Mouse (Mus musculus) neural tube, embryonic 12.5 days (tissue): Measurements from ENCODE around the gene Fbxo11. TPM values are rescaled to one million over a fixed set of nuclear protein-coding genes. Genes with fewer than 3 reads are reported as not detected.
A peak's percentile ranks its signal among the peaks of the same experiment; 100 is the strongest.
"Not testable (repeated sequence)": the region's sequence is repeated elsewhere in the genome, so short reads cannot be mapped to it uniquely, and the experiment has no call there.

Source experiments
- ATAC-seq: fragments of 200-750 bp; cut with Nextera tagmentation; 2 replicates; pipeline ENCODE4 v1.8.0; 2017; ENCODE audit warnings: low read depth, mild to moderate bottlenecking, moderate TSS enrichment, moderate library complexity; ENCODE audit not compliant: low FRiP score
- H3K27ac ChIP-seq: fragments of 300-500 bp; sonication (generic); 2 replicates; pipeline ENCODE4 v1.5.1; 2016
- H3K27me3 ChIP-seq: fragments of 300-500 bp; sonication (generic); replicated peaks from 2 replicates; pipeline ENCODE4 v1.6.1; 2016; ENCODE audit warnings: mild to moderate bottlenecking
- H3K36me3 ChIP-seq: fragments of 300-500 bp; sonication (generic); 2 replicates; pipeline ENCODE4 v1.6.1; 2016; ENCODE audit warnings: mild to moderate bottlenecking
- H3K4me1 ChIP-seq: fragments of 300-500 bp; sonication (generic); 2 replicates; pipeline ENCODE4 v1.6.1; 2016
- H3K4me2 ChIP-seq: fragments of 300-500 bp; sonication (generic); replicated peaks from 2 replicates; pipeline ENCODE4 v1.6.1; 2016; ENCODE audit warnings: mild to moderate bottlenecking
- H3K4me3 ChIP-seq: fragments of 300-500 bp; sonication (generic); 2 replicates; pipeline ENCODE4 v1.5.1; 2016
- H3K9ac ChIP-seq: fragments of 300-500 bp; sonication (generic); 2 replicates; pipeline ENCODE4 v1.6.1; 2016; ENCODE audit warnings: mild to moderate bottlenecking
- H3K9me3 ChIP-seq: fragments of 300-500 bp; sonication (generic); 2 replicates; pipeline ENCODE4 v1.6.1; 2016; ENCODE audit warnings: mild to moderate bottlenecking
- WGBS: fragments of 180-500 bp; shearing (Covaris S2); methylation state at CpG from one replicate; pipeline ENCODE4 v1.1.7; 2016; 5-methylcytosine and 5-hydroxymethylcytosine counted together
- polyA plus RNA-seq: library from polyadenylated mRNA; unstranded; fragments of >200 nt; fragmentation: Nextera tagmentation; extraction: Ambion mirVana; gene quantifications from 2 replicates; pipeline ENCODE4 v1.2.1, GENCODE M21; 2016

Gene Fbxo11
- polyA plus RNA-seq, 1 experiment from 2014 or later: 38.0 TPM

GRCm38 (mm10) chr17:87971696-87972591 is 93.1 kb downstream of the Fbxo11 start:
- not testable (repeated sequence) for H3K4me1 ChIP-seq, H3K4me2 ChIP-seq, H3K27ac ChIP-seq, H3K27me3 ChIP-seq, H3K9ac ChIP-seq, ATAC-seq, H3K36me3 ChIP-seq, H3K9me3 ChIP-seq, H3K4me3 ChIP-seq
- WGBS: 89% methylated on average over 15 of the region's 15 CpGs

- ATAC-seq: 0 out of 2 replicates have a peak, but pooled peaks have one; percentile 44
Observed at GRCm38 (mm10) chr17:87968483-87968926, 96.6 kb downstream of the Fbxo11 start.

GRCm38 (mm10) chr17:87963081-87964075 is 101.7 kb downstream of the Fbxo11 start:
- H3K27me3 ChIP-seq: no peaks in the 10 kb centered on the region
- ATAC-seq: no peak
- no peak overlapping the region for H3K4me2 ChIP-seq
- H3K27ac ChIP-seq: no peak overlapping the region
- H3K9me3 ChIP-seq: no peaks in the 10 kb centered on the region
- H3K4me1 ChIP-seq: no peaks in the 10 kb centered on the region
- no peaks in the 10 kb centered on the region for H3K36me3 ChIP-seq
- WGBS: 89% methylated on average over 13 of the region's 14 CpGs
- H3K4me3 ChIP-seq: no peak overlapping the region
- no peak overlapping the region for H3K9ac ChIP-seq

More at GRCm38 (mm10) chr17:87968483-87968926, 96.6 kb downstream of the Fbxo11 start:
- H3K9ac ChIP-seq, H3K36me3 ChIP-seq, H3K27ac ChIP-seq, H3K4me3 ChIP-seq, H3K9me3 ChIP-seq, H3K27me3 ChIP-seq, H3K4me2 ChIP-seq, H3K4me1 ChIP-seq: not testable (repeated sequence)
- 43% methylated on average over 6 of the region's 8 CpGs for WGBS

GRCm38 (mm10) chr17:87959931-87960330 is 105.2 kb downstream of the Fbxo11 start:
- H3K36me3 ChIP-seq, H3K9ac ChIP-seq, H3K4me2 ChIP-seq, ATAC-seq, H3K27ac ChIP-seq, H3K9me3 ChIP-seq, H3K27me3 ChIP-seq, H3K4me3 ChIP-seq, H3K4me1 ChIP-seq: not testable (repeated sequence)
- 87% methylated on average over 5 of the region's 5 CpGs for WGBS

GRCm38 (mm10) chr17:87959406-87959805 is 105.7 kb downstream of the Fbxo11 start:
- not testable (repeated sequence) for H3K27me3 ChIP-seq, H3K9ac ChIP-seq, H3K9me3 ChIP-seq, H3K4me1 ChIP-seq, ATAC-seq, H3K36me3 ChIP-seq, H3K4me2 ChIP-seq, H3K4me3 ChIP-seq, H3K27ac ChIP-seq
- WGBS: 92% methylated on average over 11 of the region's 11 CpGs

GRCm38 (mm10) chr17:87958283-87958682 is 106.8 kb downstream of the Fbxo11 start:
- Histone ChIP-seq H3K27ac (no peak overlapping the region), H3K4me1 (no peaks in the 10 kb centered on the region), H3K27me3 (no peaks in the 10 kb centered on the region), H3K9me3 (no peaks in the 10 kb centered on the region), H3K36me3 (no peaks in the 10 kb centered on the region), H3K4me3 (no peak overlapping the region), H3K9ac (no peak overlapping the region), H3K4me2 (no peak overlapping the region)
- WGBS: 60% methylated on average over 8 of the region's 8 CpGs
- no peak for ATAC-seq

GRCm38 (mm10) chr17:87957096-87957840 is 107.8 kb downstream of the Fbxo11 start:
- whole genome bisulfite sequencing: 80% methylated on average over 12 of the region's 12 CpGs
- ATAC-seq: no peak
- no peak overlapping the region for H3K4me2 ChIP-seq

GRCm38 (mm10) chr17:87954618-87955124 is 110.4 kb downstream of the Fbxo11 start:
- H3K4me2 ChIP-seq, H3K4me3 ChIP-seq, H3K36me3 ChIP-seq, H3K4me1 ChIP-seq, H3K9ac ChIP-seq, H3K27me3 ChIP-seq, H3K27ac ChIP-seq, ATAC-seq, H3K9me3 ChIP-seq: not testable (repeated sequence)
- 91% methylated on average over 13 of the region's 13 CpGs for WGBS

More at GRCm38 (mm10) chr17:87957096-87957840, 107.8 kb downstream of the Fbxo11 start:
- no peaks in the 10 kb centered on the region for H3K27me3 ChIP-seq
- no peak overlapping the region for H3K9ac ChIP-seq
- H3K36me3 ChIP-seq: no peaks in the 10 kb centered on the region
- H3K9me3 ChIP-seq: no peaks in the 10 kb centered on the region
- no peak overlapping the region for H3K4me3 ChIP-seq
- no peak overlapping the region for H3K27ac ChIP-seq
- no peaks in the 10 kb centered on the region for H3K4me1 ChIP-seq

- no peaks in the 10 kb centered on the region for H3K36me3 ChIP-seq
- no peaks in the 10 kb centered on the region for H3K4me1 ChIP-seq
- H3K4me3 ChIP-seq: no peak overlapping the region
- 40% methylated on average over 16 of the region's 16 CpGs for WGBS
- H3K27ac ChIP-seq: no peak overlapping the region
- no peak overlapping the region for H3K4me2 ChIP-seq
- H3K27me3 ChIP-seq: no peaks in the 10 kb centered on the region
- peak; percentile 48; the same call in 1 of the 2 replicates for ATAC-seq
- no peak overlapping the region for H3K9ac ChIP-seq
- H3K9me3 ChIP-seq: no peaks in the 10 kb centered on the region
Observed at GRCm38 (mm10) chr17:87948965-87949584, 116.0 kb downstream of the Fbxo11 start.
